Mouse (Mus musculus) intestine, embryonic 16.5 days (tissue): Measurements from ENCODE around the gene Cldn10. TPM values are rescaled to one million over a fixed set of nuclear protein-coding genes. Genes with fewer than 3 reads are reported as not detected.

Experiments
- ATAC-seq: fragments of 200-750 bp; cut with Nextera tagmentation; 2 replicates; pipeline ENCODE4 v1.8.0; 2017; ENCODE audit warnings: moderate TSS enrichment, moderate library complexity
- H3K27ac ChIP-seq: fragments of 300-500 bp; sonication (generic); 2 replicates; pipeline ENCODE4 v1.5.1; 2014; ENCODE audit warnings: mild to moderate bottlenecking, low read length
- H3K27me3 ChIP-seq: fragments of 300-500 bp; sonication (generic); replicated peaks from 2 replicates; pipeline ENCODE4 v1.6.1; 2014; ENCODE audit warnings: low read length, control low read depth, mixed read lengths; ENCODE audit not compliant: control insufficient read depth, insufficient read depth
- H3K36me3 ChIP-seq: fragments of 300-500 bp; sonication (generic); 2 replicates; pipeline ENCODE4 v1.6.1; 2014; ENCODE audit warnings: low read length, control low read depth; ENCODE audit not compliant: control insufficient read depth, insufficient read depth
- H3K4me1 ChIP-seq: fragments of 300-500 bp; sonication (generic); 2 replicates; pipeline ENCODE4 v1.6.1; 2014; ENCODE audit warnings: low read length, control low read depth, mixed read lengths; ENCODE audit not compliant: control insufficient read depth, insufficient read depth
- H3K4me2 ChIP-seq: fragments of 300-500 bp; sonication (generic); 2 replicates; pipeline ENCODE4 v1.6.1; 2014; ENCODE audit warnings: low read depth, low read length, control low read depth
- H3K4me3 ChIP-seq: fragments of 300-500 bp; sonication (generic); 2 replicates; pipeline ENCODE4 v1.5.1; 2014; ENCODE audit warnings: mild to moderate bottlenecking, low read length
- H3K9ac ChIP-seq: fragments of 300-500 bp; sonication (generic); 2 replicates; pipeline ENCODE4 v1.6.1; 2014; ENCODE audit warnings: low read depth, low read length
- H3K9me3 ChIP-seq: fragments of 300-500 bp; sonication (generic); 2 replicates; pipeline ENCODE4 v1.6.1; 2016; ENCODE audit warnings: low read length, control low read depth; ENCODE audit not compliant: control insufficient read depth
- WGBS: fragments of 180-500 bp; shearing (Covaris S2); extraction: QIAGEN DNeasy Blood & Tissue Kit; methylation state at CpG from one replicate; pipeline ENCODE4 v1.1.7; 2014; 5-methylcytosine and 5-hydroxymethylcytosine counted together
- polyA plus RNA-seq: library from polyadenylated mRNA; unstranded; fragments of >200 nt; fragmentation: Nextera tagmentation; extraction: Ambion mirVana; gene quantifications from 2 replicates; pipeline ENCODE4 v1.2.1, GENCODE M21; 2015

Cldn10 gene
- polyA plus RNA-seq = 21.1 and 23.1 TPM in 2 replicates

DNA sequence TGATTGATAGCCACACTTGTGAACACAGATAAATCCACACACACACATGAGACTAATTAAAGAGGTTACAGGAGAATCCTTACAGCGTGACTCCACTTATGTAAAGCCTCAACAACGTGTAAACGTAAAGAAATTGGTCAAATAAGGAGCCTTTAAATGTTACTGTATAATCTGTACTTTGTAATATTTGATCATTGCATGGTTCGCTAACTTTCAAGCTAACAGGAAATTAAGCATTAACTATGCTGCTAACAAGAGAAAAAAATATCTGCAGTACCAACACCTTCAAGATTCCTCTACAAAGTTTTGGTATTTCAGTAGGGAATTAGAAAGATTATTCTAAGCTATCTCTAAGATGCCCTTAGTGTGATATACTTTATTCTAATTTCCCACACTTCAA lies at the start of gene Cldn10:
TSS of gene Cldn10 (plus strand) at position 288 of the 400 bp plus-strand sequence.
- H3K36me3 ChIP-seq = no peaks in the 10 kb centered on the region
- H3K4me2 ChIP-seq = no peak within 1 kb of the TSS
- H3K27ac ChIP-seq = no peak within 1 kb of the TSS
- H3K9me3 ChIP-seq = no peaks in the 10 kb centered on the region
- 85% methylated on average over 4 of the region's 4 CpGs for WGBS
- no peak within 1 kb of the TSS for H3K9ac ChIP-seq
- ATAC-seq = no peak
- no peaks in the 10 kb centered on the region for H3K27me3 ChIP-seq
- no peaks in the 10 kb centered on the region for H3K4me1 ChIP-seq
- H3K4me3 ChIP-seq = no peak within 1 kb of the TSS

DNA sequence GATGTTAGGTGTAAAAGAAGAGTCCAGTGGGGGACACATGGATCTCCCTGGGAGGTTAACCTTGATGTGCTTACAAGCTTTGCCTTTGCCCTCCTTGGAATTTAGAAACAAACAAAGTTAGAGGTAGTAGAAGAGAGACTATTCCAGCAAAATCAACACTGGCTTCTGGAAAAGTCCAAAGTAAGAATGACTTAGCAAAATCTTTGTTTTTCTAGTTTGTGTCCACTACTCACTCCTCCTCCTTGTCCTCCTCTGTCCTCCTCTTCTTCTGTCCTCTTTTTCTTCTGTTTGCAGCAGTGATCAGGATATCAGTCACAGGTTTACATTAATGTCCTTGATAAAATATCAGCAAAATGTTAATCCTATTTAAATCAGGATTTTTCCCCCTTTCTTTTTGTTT lies 45.9 kb upstream of the Cldn10 start:
- H3K4me2 ChIP-seq = no peak overlapping the region
- H3K9ac ChIP-seq = no peak overlapping the region
- H3K9me3 ChIP-seq = no peaks in the 10 kb centered on the region
- no peaks in the 10 kb centered on the region for H3K36me3 ChIP-seq
- no peak overlapping the region for H3K27ac ChIP-seq
- H3K27me3 ChIP-seq = no peaks in the 10 kb centered on the region
- no peaks in the 10 kb centered on the region for H3K4me1 ChIP-seq
- H3K4me3 ChIP-seq = no peak overlapping the region
- no peak for ATAC-seq

DNA sequence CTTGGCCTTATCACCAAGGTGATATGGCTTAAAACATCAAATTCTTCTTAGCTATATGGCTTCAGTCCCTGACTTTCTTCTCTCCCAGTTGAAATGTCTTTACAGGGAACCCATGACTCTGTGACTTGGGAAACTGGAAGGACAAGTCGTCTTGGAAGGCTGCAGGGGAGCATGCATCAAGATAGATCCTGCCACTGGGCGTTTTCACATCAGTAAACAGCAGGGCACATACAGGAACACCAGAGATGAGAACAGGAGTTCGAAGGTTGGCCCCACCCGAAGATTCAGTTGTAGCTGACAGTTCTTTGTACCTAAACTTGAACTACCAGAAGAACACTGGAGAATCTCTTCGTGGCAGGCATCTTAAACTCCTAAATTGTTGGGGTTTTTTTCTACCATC lies 44.8 kb upstream of the Cldn10 start:
- H3K4me3 ChIP-seq = no peak overlapping the region
- WGBS = 60% methylated on average over 5 of the region's 5 CpGs
- H3K27ac ChIP-seq = no peak overlapping the region
- H3K4me2 ChIP-seq = no peak overlapping the region
- no peaks in the 10 kb centered on the region for H3K4me1 ChIP-seq
- H3K9ac ChIP-seq = no peak overlapping the region
- no peaks in the 10 kb centered on the region for H3K27me3 ChIP-seq
- no peaks in the 10 kb centered on the region for H3K36me3 ChIP-seq
- H3K9me3 ChIP-seq = no peaks in the 10 kb centered on the region
- ATAC-seq = peak; percentile 82

DNA sequence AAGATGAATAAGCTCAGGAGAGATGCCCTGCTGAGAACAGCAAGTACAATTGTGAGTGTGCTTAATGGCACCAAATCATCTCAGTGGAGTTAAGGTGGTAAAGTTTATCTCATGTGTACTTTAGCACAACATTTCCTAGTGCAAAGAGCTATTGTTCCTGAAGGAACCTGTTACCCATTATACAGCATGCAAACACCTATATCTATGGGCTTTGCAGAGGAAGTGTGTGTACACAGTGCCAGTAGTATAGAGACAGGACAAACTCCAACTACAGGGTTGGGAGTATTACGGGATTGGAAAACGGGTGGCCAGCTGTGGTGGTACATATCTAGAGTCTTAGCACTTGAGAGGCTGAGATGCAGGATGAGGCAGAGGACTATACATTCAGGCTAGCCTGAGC lies 38.6 kb upstream of the Cldn10 start:
- peak; percentile 96 for ATAC-seq
- H3K9ac ChIP-seq = no peak overlapping the region
- H3K4me2 ChIP-seq = no peak overlapping the region
- 53% methylated on average over 2 of the region's 2 CpGs for WGBS
- H3K27ac ChIP-seq = 0 out of 2 replicates have a peak overlapping the region, but pooled peaks have one; percentile 30
- H3K27me3 ChIP-seq = no peaks in the 10 kb centered on the region
- no peaks in the 10 kb centered on the region for H3K9me3 ChIP-seq
- H3K4me3 ChIP-seq = no peak overlapping the region
- H3K36me3 ChIP-seq = no peaks in the 10 kb centered on the region
- peaks cover 3% of the 10 kb centered on the region; the same call in 1 of the 2 replicates for H3K4me1 ChIP-seq

DNA sequence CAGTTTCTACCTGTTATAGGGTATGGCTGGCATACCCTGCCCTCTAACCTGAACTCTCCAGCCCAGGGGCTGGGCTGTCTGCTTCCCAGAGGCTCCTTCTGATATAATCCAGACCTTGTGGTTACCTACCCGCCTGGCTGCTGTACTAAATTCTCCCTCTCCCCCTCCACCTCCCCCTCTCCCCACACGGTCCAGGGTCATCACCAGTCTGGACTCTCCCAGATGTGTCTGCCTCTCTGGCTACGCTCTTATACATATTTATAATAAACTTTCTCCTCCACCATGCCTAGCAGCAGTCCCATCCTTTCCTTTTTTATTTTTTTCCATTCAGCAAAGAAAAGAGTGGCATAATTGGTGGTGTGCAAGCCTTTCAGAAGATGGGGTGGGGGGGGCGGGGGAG lies 38.0 kb upstream of the Cldn10 start:
- ATAC-seq = no peak
- no peak overlapping the region for H3K4me3 ChIP-seq

DNA sequence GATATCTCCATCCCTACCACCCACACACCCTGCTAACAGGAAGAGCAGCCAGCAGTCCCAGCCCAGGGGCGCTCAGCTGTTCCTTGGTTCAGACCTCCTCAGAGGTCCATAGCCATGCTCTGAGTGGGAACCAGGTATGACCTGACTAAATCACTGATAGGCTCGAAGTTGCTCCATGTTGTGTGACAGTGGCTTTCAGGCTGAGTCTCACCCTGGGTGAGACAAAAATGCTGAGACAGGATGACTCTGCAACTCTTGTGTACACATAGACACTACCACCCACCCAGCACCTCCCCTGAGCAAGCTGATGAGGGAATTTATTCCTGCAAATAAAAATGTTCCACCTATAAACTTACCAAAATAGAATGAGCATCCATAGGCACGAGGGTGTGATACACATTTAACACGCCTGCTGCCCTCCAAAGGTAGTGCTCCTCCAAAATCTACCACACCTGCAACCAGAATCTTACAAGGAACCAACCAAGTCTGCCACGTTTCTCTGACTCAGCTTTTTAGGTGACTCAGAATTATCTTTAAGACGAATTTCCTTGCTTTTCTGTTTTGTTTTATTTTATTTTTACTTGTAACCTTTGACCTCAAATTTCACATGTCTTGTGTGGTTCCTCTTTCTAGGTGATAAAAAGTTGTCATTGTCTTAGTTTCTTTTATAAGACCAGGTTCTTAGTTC lies 37.1 kb upstream of the Cldn10 start:
- 78% methylated on average over 6 of the region's 6 CpGs for WGBS
- no peak overlapping the region for H3K9ac ChIP-seq
- H3K4me3 ChIP-seq = no peak overlapping the region
- ATAC-seq = peak; percentile 19; the same call in 1 of the 2 replicates
- H3K27ac ChIP-seq = no peak overlapping the region
- no peaks in the 10 kb centered on the region for H3K9me3 ChIP-seq
- H3K27me3 ChIP-seq = no peaks in the 10 kb centered on the region
- no peak overlapping the region for H3K4me2 ChIP-seq
- H3K4me1 ChIP-seq = peaks cover 3% of the 10 kb centered on the region; the same call in 1 of the 2 replicates
- no peaks in the 10 kb centered on the region for H3K36me3 ChIP-seq

More for the DNA sequence above, 38.0 kb upstream of the Cldn10 start:
- no peak overlapping the region for H3K4me2 ChIP-seq
- H3K9me3 ChIP-seq = no peaks in the 10 kb centered on the region
- H3K9ac ChIP-seq = no peak overlapping the region
- 32% methylated on average over 4 of the region's 4 CpGs for WGBS
- H3K27me3 ChIP-seq = no peaks in the 10 kb centered on the region
- H3K4me1 ChIP-seq = peaks cover 3% of the 10 kb centered on the region; the same call in 1 of the 2 replicates
- no peaks in the 10 kb centered on the region for H3K36me3 ChIP-seq
- H3K27ac ChIP-seq = no peak overlapping the region

DNA sequence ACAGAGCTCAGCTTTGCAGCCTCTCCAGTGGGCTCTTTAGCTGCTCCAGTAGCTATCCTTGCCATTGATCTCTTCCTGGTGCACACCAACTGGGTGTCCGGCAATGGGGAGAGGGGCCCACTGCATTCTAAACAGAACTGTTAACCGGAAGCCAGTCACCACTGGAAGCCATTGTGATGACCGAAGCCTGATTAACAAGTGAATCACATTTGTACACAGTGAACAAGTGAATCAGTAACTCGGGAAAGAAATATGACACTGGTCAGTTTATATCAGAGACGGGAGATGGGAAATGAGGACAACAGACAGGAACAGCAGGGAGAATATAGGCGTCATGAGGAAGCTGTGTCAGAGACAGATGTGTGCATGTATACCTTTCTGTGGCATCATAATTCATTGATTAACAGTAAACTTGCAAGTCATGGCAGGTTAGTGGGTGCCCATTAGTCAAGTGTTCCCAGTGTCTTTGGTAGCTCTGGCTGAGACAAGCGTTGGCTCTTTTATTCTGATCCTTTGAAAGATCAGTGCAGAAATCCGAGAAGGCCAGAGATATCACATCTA lies 36.4 kb upstream of the Cldn10 start:
- Histone ChIP-seq H3K4me1 (peaks cover 3% of the 10 kb centered on the region; the same call in 1 of the 2 replicates), H3K27ac (no peak overlapping the region), H3K27me3 (no peaks in the 10 kb centered on the region), H3K4me3 (no peak overlapping the region), H3K9me3 (no peaks in the 10 kb centered on the region), H3K4me2 (no peak overlapping the region), H3K9ac (no peak overlapping the region), H3K36me3 (no peaks in the 10 kb centered on the region)
- no peak for ATAC-seq
- 63% methylated on average over 8 of the region's 8 CpGs for WGBS

DNA sequence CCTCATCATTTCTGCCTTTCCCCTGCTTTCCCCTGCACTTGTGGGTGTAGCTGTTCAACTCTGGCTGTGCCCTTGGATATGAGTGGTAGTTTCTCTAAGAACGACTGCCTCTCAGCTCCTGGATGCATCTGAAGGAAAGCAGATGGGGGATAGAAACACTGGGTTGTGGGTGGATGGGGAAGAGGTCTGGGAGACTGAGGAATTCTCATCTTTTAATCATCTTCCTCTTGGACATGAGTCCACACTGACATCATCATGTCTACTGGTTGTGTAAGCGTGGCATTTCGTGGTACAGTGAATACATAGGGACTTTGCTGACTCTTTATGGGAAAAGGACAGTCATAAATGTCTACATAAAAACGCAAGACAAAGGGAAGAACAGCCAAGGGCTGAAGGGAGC lies 31.7 kb upstream of the Cldn10 start:
- no peak for ATAC-seq
- Histone ChIP-seq H3K9me3 (no peaks in the 10 kb centered on the region), H3K27ac (no peak overlapping the region), H3K9ac (no peak overlapping the region), H3K4me3 (no peak overlapping the region), H3K36me3 (no peaks in the 10 kb centered on the region), H3K27me3 (no peaks in the 10 kb centered on the region), H3K4me1 (no peaks in the 10 kb centered on the region), H3K4me2 (no peak overlapping the region)
- WGBS = 73% methylated on average over 4 of the region's 4 CpGs

DNA sequence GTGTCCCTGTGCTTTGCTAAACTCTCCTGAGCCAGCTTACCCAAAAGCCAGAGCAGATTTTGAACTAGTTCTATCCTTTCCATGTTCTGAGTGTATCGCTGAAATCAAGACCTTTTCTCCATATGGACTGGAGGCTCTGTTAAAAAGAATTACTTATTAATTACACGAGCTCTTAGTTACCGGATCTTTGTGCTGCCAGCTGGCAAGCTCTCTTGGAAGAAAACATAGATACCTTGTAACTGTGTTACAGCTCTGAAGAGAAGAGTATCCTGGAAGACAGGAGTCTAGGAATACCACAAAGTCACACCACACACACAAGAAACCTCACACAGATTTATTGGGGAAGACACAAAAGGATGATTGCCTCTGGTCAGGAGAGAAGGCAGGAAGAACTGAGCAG lies 31.1 kb upstream of the Cldn10 start:
- no peak overlapping the region for H3K4me2 ChIP-seq
- 76% methylated on average over 3 of the region's 3 CpGs for WGBS
- no peak overlapping the region for H3K4me3 ChIP-seq
- no peaks in the 10 kb centered on the region for H3K36me3 ChIP-seq
- H3K9ac ChIP-seq = no peak overlapping the region
- H3K27me3 ChIP-seq = no peaks in the 10 kb centered on the region
- ATAC-seq = no peak
- H3K27ac ChIP-seq = no peak overlapping the region
- no peaks in the 10 kb centered on the region for H3K4me1 ChIP-seq
- H3K9me3 ChIP-seq = no peaks in the 10 kb centered on the region
